Mouse (Mus musculus): ENCODE measurements at regions not wholly inside any gene's neighbourhood (a gene's known extent, or its start where the extent isn't known, plus 50 kb on each side); places are given as distances from the start of the nearest gene placed in this dataset.
A peak's percentile ranks its signal among the peaks of the same experiment; 100 is the strongest.

- no peak for DNase-seq (ENCODE audit: low read depth, low spot score)
Observed at GRCm38 (mm10) chr10:72188326-72188725, 466.3 kb upstream of the Zwint start.

DNA sequence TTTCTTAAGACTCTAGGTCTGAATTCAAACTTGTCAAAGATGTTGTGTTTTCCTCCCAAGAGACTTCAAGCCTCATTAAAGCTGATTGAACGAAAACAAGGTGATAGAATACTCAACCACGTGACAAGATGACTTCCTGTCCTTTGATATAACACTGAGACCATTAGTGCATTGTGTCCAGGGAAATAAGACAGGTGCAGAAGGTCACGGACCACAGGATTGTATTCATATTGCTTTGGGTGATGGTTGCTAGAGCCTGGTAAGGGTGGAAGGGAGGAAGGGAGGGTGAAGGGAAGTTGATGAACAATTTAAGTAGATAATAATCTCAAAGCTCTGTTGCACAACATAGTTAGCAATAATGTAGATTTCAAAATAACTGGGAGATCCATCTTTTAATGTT lies 436.8 kb upstream of the Zwint start:
- peak; percentile 82 for DNase-seq (ENCODE audit: low read depth, low spot score)

GRCm38 (mm10) chr10:72221120-72221519 lies 433.5 kb upstream of the Zwint start:
- no peak for DNase-seq (ENCODE audit: low read depth, low spot score)

- DNase-seq (ENCODE audit: low read depth, low spot score): no peak
Observed at GRCm38 (mm10) chr10:72222505-72222904, 432.1 kb upstream of the Zwint start.

DNA sequence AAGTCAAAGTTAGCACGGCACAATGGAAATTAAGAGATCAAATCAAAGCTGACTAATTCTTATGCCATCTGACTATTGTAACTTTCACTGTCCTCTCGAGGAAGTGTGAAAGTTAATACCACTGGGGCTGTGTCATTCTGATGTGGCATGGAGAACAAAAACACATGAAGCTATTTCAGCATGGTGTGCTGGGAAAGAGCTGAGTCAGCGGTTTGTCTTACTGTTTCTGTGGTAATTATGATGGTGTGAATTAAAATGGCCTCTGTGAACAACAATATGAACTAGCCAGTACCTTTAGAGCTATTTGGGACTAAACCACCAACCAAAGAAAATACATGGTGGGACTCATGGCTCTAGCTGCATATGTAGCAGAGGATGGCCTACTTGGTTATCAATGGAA lies 429.6 kb upstream of the Zwint start:
- DNase-seq (ENCODE audit: low read depth, low spot score): no peak

DNA sequence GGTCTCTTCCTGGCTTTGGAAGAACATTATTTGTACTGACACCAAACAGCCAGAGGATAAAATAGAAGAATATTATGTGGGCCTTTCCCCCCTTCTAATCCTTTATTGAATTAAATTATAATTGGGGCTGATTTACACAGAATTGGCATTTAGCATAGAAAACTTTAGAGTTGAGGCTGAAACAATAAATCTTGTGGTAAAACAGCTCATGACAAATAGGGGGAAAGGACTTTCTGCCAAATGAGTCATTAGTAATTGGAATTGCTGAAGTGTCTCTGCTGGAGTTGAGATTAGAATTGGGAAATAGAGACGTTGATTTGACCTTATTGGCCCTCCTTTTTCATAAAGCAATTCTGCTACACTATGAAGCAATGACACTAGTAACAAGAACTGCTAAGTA lies 410.5 kb upstream of the Zwint start:
- DNase-seq (ENCODE audit: low read depth, low spot score): no peak

Data from A20 (cell line).